Mouse (Mus musculus): ENCODE data around the gene Krt33b. TPM values are rescaled to one million over a fixed set of nuclear protein-coding genes. Genes with fewer than 3 reads are reported as not detected.
A peak's percentile ranks its signal among the peaks of the same experiment; 100 is the strongest.

Gene Krt33b
- polyA plus RNA-seq, 1 experiment from 2014 or later = not detected

GRCm38 (mm10) chr11:100005905-100006304, 23.8 kb downstream of the Krt33b start:
- no peaks in the 10 kb centered on the region for H3K36me3 ChIP-seq (ENCODE audit: control insufficient read depth, insufficient read depth, low read length)
- ATAC-seq (ENCODE audit: low FRiP score) (no peak), DNase-seq (ENCODE audit: low spot score) (no peak)
- WGBS = 90% methylated on average over 8 of the region's 8 CpGs
- H3K9ac ChIP-seq (ENCODE audit: low read depth, low read length) = no peak overlapping the region
- no peaks in the 10 kb centered on the region for H3K9me3 ChIP-seq (ENCODE audit: control insufficient read depth, low read length)
- no peaks in the 10 kb centered on the region for H3K27me3 ChIP-seq (ENCODE audit: control insufficient read depth, insufficient read depth, low read length)
- H3K4me1 ChIP-seq (replicated peaks; ENCODE audit: control insufficient read depth, insufficient read depth, low read length) = no peaks in the 10 kb centered on the region
- H3K4me3 ChIP-seq (ENCODE audit: low read depth, low read length) = no peak overlapping the region
- no peak overlapping the region for H3K4me2 ChIP-seq (replicated peaks; ENCODE audit: low read depth, low read length)
- H3K27ac ChIP-seq (ENCODE audit: low read depth, low read length) = no peak overlapping the region

- WGBS = 30% methylated on average over 6 of the region's 6 CpGs
- no peaks in the 10 kb centered on the region for H3K27me3 ChIP-seq (ENCODE audit: control insufficient read depth, insufficient read depth, low read length)
- H3K27ac ChIP-seq (ENCODE audit: low read depth, low read length) = no peak overlapping the region
- no peaks in the 10 kb centered on the region for H3K4me1 ChIP-seq (replicated peaks; ENCODE audit: control insufficient read depth, insufficient read depth, low read length)
- H3K9me3 ChIP-seq (ENCODE audit: control insufficient read depth, low read length) = no peaks in the 10 kb centered on the region
- H3K36me3 ChIP-seq (ENCODE audit: control insufficient read depth, insufficient read depth, low read length) = no peaks in the 10 kb centered on the region
- no peak overlapping the region for H3K4me2 ChIP-seq (replicated peaks; ENCODE audit: low read depth, low read length)
- DNase-seq (ENCODE audit: low spot score) = peak; percentile 66
- no peak for ATAC-seq (ENCODE audit: low FRiP score)
- no peak overlapping the region for H3K4me3 ChIP-seq (ENCODE audit: low read depth, low read length)
- no peak overlapping the region for H3K9ac ChIP-seq (ENCODE audit: low read depth, low read length)
These were observed 24.8 kb downstream of the Krt33b start for GRCm38 (mm10) chr11:100004846-100005245.

GRCm38 (mm10) chr11:99999091-99999490, 30.6 kb downstream of the Krt33b start:
- Histone ChIP-seq H3K4me2 (replicated peaks; ENCODE audit: low read depth, low read length) (no peak overlapping the region), H3K9ac (ENCODE audit: low read depth, low read length) (no peak overlapping the region), H3K27me3 (ENCODE audit: control insufficient read depth, insufficient read depth, low read length) (no peaks in the 10 kb centered on the region), H3K4me1 (replicated peaks; ENCODE audit: control insufficient read depth, insufficient read depth, low read length) (no peaks in the 10 kb centered on the region), H3K9me3 (ENCODE audit: control insufficient read depth, low read length) (no peaks in the 10 kb centered on the region), H3K27ac (ENCODE audit: low read depth, low read length) (no peak overlapping the region), H3K4me3 (ENCODE audit: low read depth, low read length) (no peak overlapping the region), H3K36me3 (ENCODE audit: control insufficient read depth, insufficient read depth, low read length) (no peaks in the 10 kb centered on the region)
- ATAC-seq (ENCODE audit: low FRiP score) = no peak
- 90% methylated on average over 7 of the region's 7 CpGs for WGBS
- DNase-seq (ENCODE audit: low spot score) = no peak

- Histone ChIP-seq H3K36me3 (ENCODE audit: control insufficient read depth, insufficient read depth, low read length) (no peaks in the 10 kb centered on the region), H3K9ac (ENCODE audit: low read depth, low read length) (no peak overlapping the region), H3K27ac (ENCODE audit: low read depth, low read length) (no peak overlapping the region), H3K27me3 (ENCODE audit: control insufficient read depth, insufficient read depth, low read length) (no peaks in the 10 kb centered on the region), H3K4me3 (ENCODE audit: low read depth, low read length) (no peak overlapping the region), H3K4me1 (replicated peaks; ENCODE audit: control insufficient read depth, insufficient read depth, low read length) (no peaks in the 10 kb centered on the region), H3K9me3 (ENCODE audit: control insufficient read depth, low read length) (no peaks in the 10 kb centered on the region), H3K4me2 (replicated peaks; ENCODE audit: low read depth, low read length) (no peak overlapping the region)
- no peak for ATAC-seq (ENCODE audit: low FRiP score)
- 63% methylated on average over 4 of the region's 4 CpGs for WGBS
- DNase-seq (ENCODE audit: low spot score) = no peak
These were observed 35.3 kb downstream of the Krt33b start for GRCm38 (mm10) chr11:99994384-99994661.

- no peaks in the 10 kb centered on the region for H3K9me3 ChIP-seq (ENCODE audit: control insufficient read depth, low read length)
- no peak within 1 kb of the TSS for H3K27ac ChIP-seq (ENCODE audit: low read depth, low read length)
- H3K36me3 ChIP-seq (ENCODE audit: control insufficient read depth, insufficient read depth, low read length) = no peaks in the 10 kb centered on the region
- WGBS = 36% methylated on average over 23 of the region's 26 CpGs
- H3K4me2 ChIP-seq (replicated peaks; ENCODE audit: low read depth, low read length) = peak within 1 kb of the TSS; percentile 14; the same call in 1 of the 2 replicates
- ATAC-seq (ENCODE audit: low FRiP score) = no peak
- H3K4me3 ChIP-seq (ENCODE audit: low read depth, low read length) = no peak within 1 kb of the TSS
- peak; percentile 2 for DNase-seq (ENCODE audit: low spot score)
- H3K4me1 ChIP-seq (replicated peaks; ENCODE audit: control insufficient read depth, insufficient read depth, low read length) = no peaks in the 10 kb centered on the region
- peak within 1 kb of the TSS; percentile 34; the same call in 1 of the 2 replicates for H3K9ac ChIP-seq (ENCODE audit: low read depth, low read length)
- no peaks in the 10 kb centered on the region for H3K27me3 ChIP-seq (ENCODE audit: control insufficient read depth, insufficient read depth, low read length)
These were observed 35.9 kb downstream of the Krt33b start, which contains the start of gene Krtap17-1 for GRCm38 (mm10) chr11:99993620-99994383. Gene Krtap17-1, minus strand, starts transcription at chr11:99993994.

- no peak overlapping the region for H3K4me2 ChIP-seq (replicated peaks; ENCODE audit: low read depth, low read length)
These were observed 39.1 kb downstream of the Krt33b start for GRCm38 (mm10) chr11:99990571-99990970.

GRCm38 (mm10) chr11:99989881-99990405, 39.7 kb downstream of the Krt33b start:
- H3K4me2 ChIP-seq (replicated peaks; ENCODE audit: low read depth, low read length) = no peak overlapping the region
- H3K27ac ChIP-seq (ENCODE audit: low read depth, low read length) = no peak overlapping the region
- H3K4me3 ChIP-seq (ENCODE audit: low read depth, low read length) = no peak overlapping the region
- 84% methylated on average over 6 of the region's 6 CpGs for WGBS
- no peak for DNase-seq (ENCODE audit: low spot score)
- H3K9me3 ChIP-seq (ENCODE audit: control insufficient read depth, low read length) = no peaks in the 10 kb centered on the region
- no peak overlapping the region for H3K9ac ChIP-seq (ENCODE audit: low read depth, low read length)
- no peaks in the 10 kb centered on the region for H3K36me3 ChIP-seq (ENCODE audit: control insufficient read depth, insufficient read depth, low read length)
- no peaks in the 10 kb centered on the region for H3K27me3 ChIP-seq (ENCODE audit: control insufficient read depth, insufficient read depth, low read length)
- ATAC-seq (ENCODE audit: low FRiP score) = no peak
- no peaks in the 10 kb centered on the region for H3K4me1 ChIP-seq (replicated peaks; ENCODE audit: control insufficient read depth, insufficient read depth, low read length)

More at GRCm38 (mm10) chr11:99990571-99990970, 39.1 kb downstream of the Krt33b start:
- no peak overlapping the region for H3K9ac ChIP-seq (ENCODE audit: low read depth, low read length)
- ATAC-seq (ENCODE audit: low FRiP score) (no peak), DNase-seq (ENCODE audit: low spot score) (no peak)
- WGBS = 76% methylated on average over 3 of the region's 3 CpGs
- no peaks in the 10 kb centered on the region for H3K36me3 ChIP-seq (ENCODE audit: control insufficient read depth, insufficient read depth, low read length)
- no peaks in the 10 kb centered on the region for H3K4me1 ChIP-seq (replicated peaks; ENCODE audit: control insufficient read depth, insufficient read depth, low read length)
- no peak overlapping the region for H3K27ac ChIP-seq (ENCODE audit: low read depth, low read length)
- H3K9me3 ChIP-seq (ENCODE audit: control insufficient read depth, low read length) = no peaks in the 10 kb centered on the region
- no peak overlapping the region for H3K4me3 ChIP-seq (ENCODE audit: low read depth, low read length)
- H3K27me3 ChIP-seq (ENCODE audit: control insufficient read depth, insufficient read depth, low read length) = no peaks in the 10 kb centered on the region

GRCm38 (mm10) chr11:99988530-99988929, 41.1 kb downstream of the Krt33b start:
- Histone ChIP-seq H3K27me3 (ENCODE audit: control insufficient read depth, insufficient read depth, low read length) (no peaks in the 10 kb centered on the region), H3K9me3 (ENCODE audit: control insufficient read depth, low read length) (no peaks in the 10 kb centered on the region), H3K27ac (ENCODE audit: low read depth, low read length) (no peak overlapping the region), H3K4me1 (replicated peaks; ENCODE audit: control insufficient read depth, insufficient read depth, low read length) (no peaks in the 10 kb centered on the region), H3K4me3 (ENCODE audit: low read depth, low read length) (no peak overlapping the region), H3K36me3 (ENCODE audit: control insufficient read depth, insufficient read depth, low read length) (no peaks in the 10 kb centered on the region), H3K9ac (ENCODE audit: low read depth, low read length) (no peak overlapping the region), H3K4me2 (replicated peaks; ENCODE audit: low read depth, low read length) (no peak overlapping the region)
- DNase-seq (ENCODE audit: low spot score) (no peak), ATAC-seq (ENCODE audit: low FRiP score) (no peak)
- WGBS = 91% methylated on average over 3 of the region's 3 CpGs

GRCm38 (mm10) chr11:99986180-99986647, 43.5 kb downstream of the Krt33b start, which contains the start of gene Krtap16-1:
Gene Krtap16-1, minus strand, starts transcription at chr11:99986597.
- ATAC-seq (ENCODE audit: low FRiP score) (no peak), DNase-seq (ENCODE audit: low spot score) (no peak)
- Histone ChIP-seq H3K4me1 (replicated peaks; ENCODE audit: control insufficient read depth, insufficient read depth, low read length) (no peaks in the 10 kb centered on the region), H3K27ac (ENCODE audit: low read depth, low read length) (no peak within 1 kb of the TSS), H3K36me3 (ENCODE audit: control insufficient read depth, insufficient read depth, low read length) (no peaks in the 10 kb centered on the region), H3K27me3 (ENCODE audit: control insufficient read depth, insufficient read depth, low read length) (no peaks in the 10 kb centered on the region), H3K9ac (ENCODE audit: low read depth, low read length) (no peak within 1 kb of the TSS), H3K4me3 (ENCODE audit: low read depth, low read length) (no peak within 1 kb of the TSS), H3K4me2 (replicated peaks; ENCODE audit: low read depth, low read length) (no peak within 1 kb of the TSS), H3K9me3 (ENCODE audit: control insufficient read depth, low read length) (no peaks in the 10 kb centered on the region)
- WGBS = 84% methylated on average over 8 of the region's 8 CpGs

Measured in hindbrain, embryonic 11.5 days (tissue).